Mouse (Mus musculus) activated CD4-positive, CD25-positive, alpha-beta regulatory T cell, adult 4 months (primary cell): ENCODE data around the gene Haus5. TPM values are rescaled to one million over a fixed set of nuclear protein-coding genes. Genes with fewer than 3 reads are reported as not detected.
A peak's percentile ranks its signal among the peaks of the same experiment; 100 is the strongest.

Experiments used
- ATAC-seq: one replicate; pipeline ENCODE4 v1.8.0; 2017
- polyA plus RNA-seq, 2 experiments: library from polyadenylated mRNA; unstranded; fragments of 100-300 nt; shearing (Covaris generic); gene quantifications; one replicate each; pipeline ENCODE4 v1.2.1; 2017

The Haus5 gene
- polyA plus RNA-seq, 2 experiments from 2014 or later: 20.0 to 20.4 TPM

DNA sequence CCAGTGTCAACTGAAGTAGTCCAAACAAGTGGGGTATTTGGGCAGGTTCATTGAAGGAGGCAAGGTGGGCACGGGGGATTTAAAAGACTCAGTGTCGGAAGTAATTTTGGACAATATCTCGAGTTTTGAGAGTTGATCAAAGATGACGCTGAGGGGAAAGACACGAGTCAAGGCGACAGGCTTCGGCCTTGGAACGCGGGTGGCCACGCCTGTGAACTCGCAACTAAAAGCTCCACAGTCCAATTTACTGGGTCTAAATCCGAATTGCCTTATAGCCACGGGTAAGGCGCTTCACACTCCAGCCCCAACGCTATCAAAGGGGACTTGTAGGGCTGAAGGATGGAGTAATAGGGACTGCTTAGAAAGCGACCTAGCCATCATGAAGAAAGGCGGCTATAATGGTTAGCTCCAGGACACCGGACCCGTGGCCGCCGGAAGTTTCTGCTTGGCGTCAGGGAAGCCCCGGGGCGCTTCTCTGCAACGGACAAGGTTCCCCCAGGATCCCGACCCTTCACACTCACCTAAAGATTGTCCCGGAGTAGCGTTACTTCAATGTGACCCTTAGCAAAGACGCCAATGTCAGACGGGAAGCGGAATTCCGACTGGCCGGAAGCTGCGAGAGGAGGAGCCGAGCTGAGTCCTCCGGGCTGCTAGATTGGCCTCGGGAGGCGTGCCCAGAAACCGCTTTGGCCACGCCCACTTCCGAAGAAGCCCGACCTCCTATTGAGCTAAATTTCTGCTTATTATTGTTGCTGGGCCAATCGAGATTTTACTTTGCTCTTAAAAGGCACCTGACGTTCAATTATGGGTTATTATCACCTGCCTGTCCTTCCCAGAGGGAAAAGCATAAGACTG lies 39.0 kb downstream of the Haus5 start, which contains the start of gene Cox6b1:
Gene Cox6b1 (minus strand): TSS at position 622 of the 855 bp plus-strand sequence.
- ATAC-seq: peak; percentile 98

DNA sequence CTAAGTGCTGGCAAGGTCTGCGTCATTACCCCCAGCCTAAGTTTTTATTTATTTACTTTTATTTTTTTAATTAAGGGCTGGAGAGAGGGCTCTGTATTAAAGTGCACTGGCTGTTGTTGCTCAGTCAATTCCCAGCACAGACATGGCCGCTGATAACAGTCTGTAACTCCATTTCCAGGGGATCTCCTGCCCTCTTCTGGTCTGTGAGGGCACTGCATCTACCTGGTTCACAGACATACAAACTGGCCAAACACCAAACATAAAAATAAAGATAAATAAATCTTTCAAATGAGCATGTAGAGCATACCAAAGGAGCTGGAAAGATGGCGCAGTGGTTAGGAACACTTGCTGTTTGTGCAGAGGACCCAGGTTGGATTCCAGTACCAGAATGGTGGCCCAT lies 45.6 kb downstream of the Haus5 start:
- no peak for ATAC-seq

DNA sequence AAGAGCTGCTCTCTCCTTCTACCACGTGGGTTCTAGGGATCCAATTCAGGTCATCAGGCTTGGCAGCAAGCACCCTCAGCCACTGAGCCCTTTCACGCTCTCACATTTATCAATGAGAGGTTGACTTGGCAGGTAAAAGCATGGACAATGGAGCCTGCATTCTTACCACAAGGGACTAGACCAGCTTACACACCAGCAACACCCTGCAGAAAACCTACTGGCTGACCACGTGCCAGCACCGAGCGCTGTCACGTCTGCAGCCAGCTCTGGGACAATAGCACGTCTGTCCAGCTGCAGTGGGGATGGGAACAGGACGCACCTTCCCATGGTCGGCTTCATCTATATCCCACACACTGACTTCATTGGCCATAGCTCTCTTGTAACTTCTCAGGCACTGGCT lies 46.1 kb downstream of the Haus5 start:
- no peak for ATAC-seq

- no peak for ATAC-seq
Observed at GRCm38 (mm10) chr7:30615049-30615760, 49.6 kb downstream of the Haus5 start.

- no peak for ATAC-seq
Observed at GRCm38 (mm10) chr7:30614454-30614853, 50.3 kb downstream of the Haus5 start.

DNA sequence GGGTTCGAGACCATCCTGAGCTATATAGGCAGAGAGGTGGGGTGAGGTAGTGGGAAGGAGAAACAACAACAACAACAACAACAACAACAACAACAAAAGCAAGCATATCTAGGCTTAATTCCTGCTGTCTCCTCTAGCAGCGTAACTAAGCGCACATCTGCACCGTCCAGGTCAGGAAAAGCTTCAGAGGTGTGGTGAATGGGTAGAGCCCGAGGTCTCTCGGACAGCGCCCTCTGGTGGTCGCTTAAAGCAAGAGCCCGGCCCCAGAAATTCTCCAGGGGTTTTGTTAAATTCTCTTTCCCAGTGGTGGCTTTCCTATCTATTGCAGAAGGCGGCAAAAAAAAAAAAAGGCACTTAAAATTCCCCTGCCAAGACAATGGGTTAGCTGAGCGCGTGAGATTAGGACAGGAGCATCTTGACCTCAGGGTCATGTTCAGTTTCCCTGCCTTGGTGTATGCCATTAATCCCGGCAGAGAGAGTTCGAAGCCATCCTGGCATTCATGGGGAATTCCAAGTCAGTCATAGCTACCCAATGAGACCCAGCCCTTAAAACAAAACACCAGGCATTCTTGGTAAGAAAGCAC lies 51.2 kb downstream of the Haus5 start:
- peak; percentile 65 for ATAC-seq

DNA sequence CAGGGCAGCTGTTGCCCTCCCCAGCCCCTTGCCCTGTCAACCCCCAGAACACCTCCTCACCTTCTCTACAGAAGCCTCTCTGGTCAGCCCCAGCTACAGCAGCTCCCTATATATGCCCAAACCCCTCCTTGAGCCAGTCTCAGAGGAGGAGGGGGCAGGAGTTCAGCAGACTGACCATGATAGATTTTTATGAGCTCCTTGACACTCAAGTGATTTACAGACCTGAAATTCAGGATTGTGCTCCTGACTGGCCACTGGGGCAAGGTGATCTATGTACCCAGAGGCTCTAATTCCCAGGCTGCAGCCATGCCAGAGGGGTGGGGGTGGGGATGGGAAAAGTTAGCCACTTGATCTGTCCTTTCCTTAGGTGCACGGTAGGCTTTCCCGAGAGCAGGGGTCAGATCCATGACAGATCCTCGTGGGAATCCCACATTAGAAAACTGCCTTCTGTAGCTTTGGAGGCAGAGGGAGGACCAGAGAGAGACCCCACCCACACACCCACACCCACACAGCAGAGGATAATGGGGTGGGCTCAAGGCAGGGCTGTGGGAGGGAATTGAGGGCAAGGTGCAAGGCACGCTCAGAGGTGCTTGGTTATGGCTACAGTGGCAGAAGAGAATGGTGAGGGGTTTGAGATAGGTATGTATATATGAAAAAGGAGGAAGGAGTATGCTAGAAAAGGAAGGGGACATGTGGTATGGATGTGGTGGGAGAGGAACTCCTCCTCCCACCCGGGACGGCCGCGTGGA lies 52.0 kb downstream of the Haus5 start, which contains the start of gene Upk1a:
Gene Upk1a (minus strand): TSS at position 194 of the 749 bp plus-strand sequence.
- ATAC-seq: no peak

DNA sequence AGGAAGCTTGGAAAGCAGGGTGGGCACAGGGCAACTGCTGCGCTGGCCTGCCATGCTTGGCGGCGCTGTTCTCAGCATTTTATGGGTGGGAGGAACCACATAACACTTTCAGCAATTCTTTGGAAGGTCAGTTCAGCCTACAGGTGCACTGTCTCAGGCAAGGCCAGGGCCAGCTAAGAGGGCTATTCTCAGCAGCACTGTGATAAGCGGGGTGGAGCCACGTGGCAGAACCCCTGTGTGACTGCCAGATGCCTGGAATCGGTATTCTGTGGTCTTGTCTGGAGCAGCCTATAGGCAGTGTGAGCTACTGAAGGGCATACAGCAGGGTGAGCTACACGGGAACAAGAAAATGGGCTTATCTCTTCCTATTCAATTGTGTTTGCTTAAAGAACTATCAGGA lies 54.8 kb downstream of the Haus5 start:
- no peak for ATAC-seq

- ATAC-seq: no peak
Observed at GRCm38 (mm10) chr7:30608476-30608875, 56.3 kb downstream of the Haus5 start.

DNA sequence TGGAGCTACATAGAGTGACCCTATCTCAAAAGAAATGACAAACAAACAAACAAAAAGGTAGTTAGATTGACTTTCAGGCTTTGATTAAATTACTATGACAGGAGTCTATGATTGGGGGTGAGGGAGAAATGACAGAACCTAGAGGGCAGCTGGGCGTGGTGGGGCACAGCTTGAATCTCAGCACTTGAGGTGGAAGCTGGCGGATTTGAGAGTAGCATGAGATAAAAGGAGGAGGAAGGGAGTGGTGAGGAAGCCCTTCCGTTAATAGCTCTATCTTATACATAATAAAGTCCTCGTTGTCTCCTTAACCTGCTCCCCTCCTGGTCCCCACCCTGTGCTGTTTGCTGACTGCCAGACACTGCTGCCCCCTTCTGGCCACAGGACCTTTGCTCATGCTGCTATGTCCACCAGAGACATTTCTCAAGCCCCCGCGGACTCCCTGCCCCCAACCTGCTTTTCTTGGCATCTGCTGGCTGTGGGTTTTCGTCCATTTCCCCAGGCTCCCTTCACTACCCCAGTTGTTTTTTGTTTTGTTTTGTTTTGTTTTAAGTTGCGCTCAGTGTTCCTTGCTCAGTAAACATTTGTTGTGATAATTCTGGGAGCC lies 57.0 kb downstream of the Haus5 start:
- peak; percentile 76 for ATAC-seq

GRCm38 (mm10) chr7:30604944-30605343 lies 59.9 kb downstream of the Haus5 start:
- ATAC-seq: no peak

GRCm38 (mm10) chr7:30604424-30604823 lies 60.4 kb downstream of the Haus5 start:
- ATAC-seq: no peak

Other genes starting within 250 kb of the Haus5 start
- gene Hcst, start 245.1 kb downstream of the Haus5 start, polyA plus RNA-seq: 100 to 1,000 TPM; 433 to 632 TPM
- gene Nfkbid, start 243.3 kb downstream of the Haus5 start, polyA plus RNA-seq: 10 to 100 TPM; 36.5 to 41.2 TPM
- 1 to 10 TPM; 3.0 to 4.3 TPM for gene Aplp1, start 219.5 kb downstream of the Haus5 start, polyA plus RNA-seq
- gene Kirrel2, start 207.3 kb downstream of the Haus5 start, polyA plus RNA-seq: not detected
- gene Nphs1, start 206.7 kb downstream of the Haus5 start, polyA plus RNA-seq: under 1 TPM in 1 of 2 experiments, not detected in 1; 0.24 TPM
- not detected for gene Prodh2, start 171.4 kb downstream of the Haus5 start, polyA plus RNA-seq
- gene Arhgap33, start 129.9 kb downstream of the Haus5 start, polyA plus RNA-seq: 1 to 10 TPM; 1.0 to 1.1 TPM
- 1 to 10 TPM; 1.8 to 2.5 TPM for gene Hspb6, start 112.8 kb downstream of the Haus5 start, polyA plus RNA-seq
- gene Proser3, start 112.7 kb downstream of the Haus5 start, polyA plus RNA-seq: 1 to 10 TPM; 2.5 to 4.8 TPM
- gene Lin37, start 105.2 kb downstream of the Haus5 start, polyA plus RNA-seq: 100 to 1,000 TPM in 1 of 2 experiments, 10 to 100 TPM in 1; 93.6 to 106 TPM
- gene U2af1l4, start 101.7 kb downstream of the Haus5 start, polyA plus RNA-seq: 10 to 100 TPM; 55.1 to 58.9 TPM
- 10 to 100 TPM; 57.9 to 60.0 TPM for gene Gm49396, start 101.7 kb downstream of the Haus5 start, polyA plus RNA-seq
- 100 to 1,000 TPM; 279 to 335 TPM for gene Psenen, start 101.4 kb downstream of the Haus5 start, polyA plus RNA-seq
- gene Igflr1, start 99.6 kb downstream of the Haus5 start, polyA plus RNA-seq: 100 to 1,000 TPM; 162 to 234 TPM
- gene Kmt2b, start 76.3 kb downstream of the Haus5 start, polyA plus RNA-seq: 10 to 100 TPM; 14.9 to 16.9 TPM
- gene Zbtb32, start 66.1 kb downstream of the Haus5 start, polyA plus RNA-seq: 10 to 100 TPM; 15.8 to 19.7 TPM
- gene Upk1a, start 52.1 kb downstream of the Haus5 start, polyA plus RNA-seq: 1 to 10 TPM; 2.2 to 3.3 TPM
- 100 to 1,000 TPM; 421 to 746 TPM for gene Cox6b1, start 38.8 kb downstream of the Haus5 start, polyA plus RNA-seq
- gene Etv2, start 29.1 kb downstream of the Haus5 start, polyA plus RNA-seq: not detected
- 10 to 100 TPM; 25.6 to 37.9 TPM for gene Rbm42, start 14.7 kb downstream of the Haus5 start, polyA plus RNA-seq
- not detected for gene Pmis2, start 6.6 kb upstream of the Haus5 start, polyA plus RNA-seq
- gene 2200002J24Rik, start 33.9 kb upstream of the Haus5 start, polyA plus RNA-seq: not detected
- not detected for gene Atp4a, start 47.2 kb upstream of the Haus5 start, polyA plus RNA-seq
- 10 to 100 TPM; 46.6 to 48.1 TPM for gene Tmem147, start 64.5 kb upstream of the Haus5 start, polyA plus RNA-seq
- gene Gapdhs, start 78.7 kb upstream of the Haus5 start, polyA plus RNA-seq: not detected
- gene Sbsn, start 86.5 kb upstream of the Haus5 start, polyA plus RNA-seq: under 1 TPM in 1 of 2 experiments, not detected in 1; 0.69 TPM
- gene Dmkn, start 98.8 kb upstream of the Haus5 start, polyA plus RNA-seq: under 1 TPM in 1 of 2 experiments, not detected in 1; 0.17 TPM
- gene Krtdap, start 122.9 kb upstream of the Haus5 start, polyA plus RNA-seq: not detected
- under 1 TPM; 0.22 to 0.68 TPM for gene Ffar2, start 158.8 kb upstream of the Haus5 start, polyA plus RNA-seq
- gene Ffar3, start 191.2 kb upstream of the Haus5 start, polyA plus RNA-seq: not detected
- gene Ffar1, start 196.6 kb upstream of the Haus5 start, polyA plus RNA-seq: under 1 TPM; 0.19 to 0.28 TPM
- 1 to 10 TPM; 4.5 to 9.3 TPM for gene Cd22, start 215.3 kb upstream of the Haus5 start, polyA plus RNA-seq
- not detected for gene Mag, start 249.9 kb upstream of the Haus5 start, polyA plus RNA-seq